11 mouse cellular contexts compared by ENCODE assay signal in genomic region chr3:136700447-136701009, GRCm38 (mm10). TPM values are rescaled to one million over a fixed set of nuclear protein-coding genes. Genes with fewer than 3 reads are reported as not detected.
DNase-seq lines count a peak whose midpoint lies in the region; ATAC-seq and TF ChIP-seq lines count a peak whose summit lies in the region.
"Had no signal": no experiment of that assay in that cellular context is flagged by ENCODE, and none has a peak within 500 bp of the region (broad histone marks: within the 10 kb centered on the region; RNA-seq: fewer than 3 reads in every experiment).

No protein-coding gene starts in this region.

- H3K27ac ChIP-seq in cerebellum, adult 2 months (ENCODE audit: insufficient read depth, low read length), result peak overlapping the region; percentile 24
- no peak overlapping the region for H3K27ac ChIP-seq in lung, embryonic 15.5 days
- H3K27ac ChIP-seq in stomach, postnatal 0 days (replicated peaks), result no peak overlapping the region
- H3K27ac ChIP-seq: embryonic facial prominence, embryonic 12.5 days had no signal

- H3K9ac ChIP-seq in lung, embryonic 15.5 days, result no peak overlapping the region
- no peak overlapping the region for H3K9ac ChIP-seq in stomach, postnatal 0 days (ENCODE audit: low read length)
- H3K9ac ChIP-seq: embryonic facial prominence, embryonic 12.5 days had no signal

- peaks cover 32% of the 10 kb centered on the region for H3K4me1 ChIP-seq in cerebellum, adult 2 months (ENCODE audit: control insufficient read depth, insufficient read depth, low read length)
- H3K4me1 ChIP-seq in lung, embryonic 15.5 days, result peaks cover 16% of the 10 kb centered on the region
- peaks cover 3% of the 10 kb centered on the region for H3K4me1 ChIP-seq in stomach, postnatal 0 days (replicated peaks; ENCODE audit: control insufficient read depth, insufficient read depth)

- DNase-seq in cerebellum, adult 2 months, result peak in 1 of 2 experiments; percentile 20
- DNase-seq in cerebellum, adult 9-10 months, result no peak
- peak; percentile 23 to 37 for DNase-seq in spleen, adult 18-20 months
- no peak for DNase-seq in spleen, postnatal 10 days (ENCODE audit: low spot score in 2 of 2)
- DNase-seq in stomach, postnatal 0 days (ENCODE audit: low spot score), result no peak
- DNase-seq in urinary bladder, postnatal 25 days (ENCODE audit: low spot score), result no peak
- DNase-seq: gastrocnemius, postnatal 25 days; kidney, adult 9 months had no signal

- no peaks in the 10 kb centered on the region for H3K9me3 ChIP-seq in lung, embryonic 15.5 days
- H3K9me3 ChIP-seq in stomach, postnatal 0 days (ENCODE audit: control insufficient read depth, low read length), result no peaks in the 10 kb centered on the region
- H3K9me3 ChIP-seq: embryonic facial prominence, embryonic 12.5 days had no signal

- ATAC-seq in lung, embryonic 15.5 days (ENCODE audit: borderline replicate concordance, extremely low read depth, low FRiP score, low TSS enrichment), result no peak
- peak; percentile 45; the same call in 1 of the 2 replicates for ATAC-seq in stomach, postnatal 0 days (ENCODE audit: low FRiP score, low TSS enrichment)
- no peak for ATAC-seq in CD4-positive, CD25-positive, alpha-beta regulatory T cell, adult 4 months

- H3K27me3 ChIP-seq in cerebellum, adult 2 months (ENCODE audit: control insufficient read depth, insufficient read depth, low read length), result no peaks in the 10 kb centered on the region
- H3K27me3 ChIP-seq in lung, embryonic 15.5 days, result no peaks in the 10 kb centered on the region
- H3K27me3 ChIP-seq in stomach, postnatal 0 days (ENCODE audit: control insufficient read depth, insufficient read depth, low read length), result no peaks in the 10 kb centered on the region
- H3K27me3 ChIP-seq: embryonic facial prominence, embryonic 12.5 days had no signal

- TF ChIP-seq POLR2A in cerebellum, adult 2 months (IDR thresholded peaks at IDR 0.05; ENCODE audit: borderline replicate concordance, insufficient read depth, low read length), result no peak

- TF ChIP-seq CTCF in cerebellum, adult 2 months (IDR thresholded peaks at IDR 0.05; ENCODE audit: borderline replicate concordance, insufficient read depth, low read depth, low read length), result no peak
- TF ChIP-seq CTCF in stomach, postnatal 0 days (IDR thresholded peaks at IDR 0.05; ENCODE audit: low read depth), result no peak

- WGBS in cerebellum, adult 2 months, result 44% methylated on average over 11 of the region's 11 CpGs
- WGBS in lung, embryonic 15.5 days, result 38% methylated on average over 11 of the region's 11 CpGs
- WGBS in stomach, postnatal 0 days, result 34% methylated on average over 11 of the region's 11 CpGs

- TF ChIP-seq EP300 in stomach, postnatal 0 days (optimal IDR thresholded peaks at IDR 0.05), result no peak

- H3K4me2 ChIP-seq in lung, embryonic 15.5 days, result 0 out of 2 replicates have a peak overlapping the region, but pooled peaks have one; percentile 11
- 0 out of 2 replicates have a peak overlapping the region, but pooled peaks have one; percentile 17 for H3K4me2 ChIP-seq in stomach, postnatal 0 days (replicated peaks; ENCODE audit: low read depth)
- H3K4me2 ChIP-seq: embryonic facial prominence, embryonic 12.5 days had no signal

- no peaks in the 10 kb centered on the region for H3K36me3 ChIP-seq in lung, embryonic 15.5 days
- H3K36me3 ChIP-seq in stomach, postnatal 0 days (ENCODE audit: control insufficient read depth, insufficient read depth, low read length), result no peaks in the 10 kb centered on the region
- H3K36me3 ChIP-seq: embryonic facial prominence, embryonic 12.5 days had no signal

- H3K4me3 ChIP-seq in cerebellum, adult 2 months (replicated peaks; ENCODE audit: insufficient read depth, low read depth, low read length), result no peak overlapping the region
- H3K4me3 ChIP-seq in lung, embryonic 15.5 days, result no peak overlapping the region
- no peak overlapping the region for H3K4me3 ChIP-seq in stomach, postnatal 0 days (ENCODE audit: low read depth, low read length)
- H3K4me3 ChIP-seq: embryonic facial prominence, embryonic 12.5 days had no signal

RNA-seq across cellular contexts. Expression of gene Ppp3ca, which starts 30.6 kb away (rescaled TPM):
- polyA plus RNA-seq in cerebellum, adult 2 months (2012; rRNA removed), result 334 and 338 TPM in 2 replicates
- 64.1 and 64.6 TPM in 2 replicates for polyA plus RNA-seq in lung, embryonic 15.5 days (2015; fragmentation: Nextera tagmentation; extraction: Ambion mirVana)
- 50.2 and 52.7 TPM in 2 replicates for polyA plus RNA-seq in stomach, postnatal 0 days (2015; fragmentation: Nextera tagmentation; extraction: Ambion mirVana)
- 10 to 100 TPM; 17.9 to 31.8 TPM for polyA plus RNA-seq in CD4-positive, CD25-positive, alpha-beta regulatory T cell, adult 4 months (2017; shearing (Covaris generic))

Comparison
In these comparisons a context has a peak if more than half of its experiments do, and no peak if none do; other contexts are left out.
1. DNase-seq: peak in spleen, adult 18-20 months (2 of 2); none in cerebellum, adult 9-10 months (single experiment), spleen, postnatal 10 days (0 of 2), stomach, postnatal 0 days (single experiment) and urinary bladder, postnatal 25 days (single experiment).